Mouse (Mus musculus) heart, adult 2 months (tissue): ENCODE measurements around the gene Arhgap19.

ENCODE experiments used
- CTCF ChIP-seq: fragments of 200-600 bp; IDR thresholded peaks from 2 replicates; pipeline ENCODE4 v1.8.1; 2022; ENCODE audit warnings: antibody characterized with exemption, mild to moderate bottlenecking, moderate library complexity
- EP300 ChIP-seq: fragments of 200-500 bp; IDR thresholded peaks from 2 replicates; pipeline ENCODE4 v1.6.1; 2011; ENCODE audit warnings: low read depth, low read length, control low read depth; ENCODE audit not compliant: insufficient read depth

- TF ChIP-seq CTCF, result no peak
- no peak for TF ChIP-seq EP300
Observed at GRCm38 (mm10) chr19:41737657-41738428, 64.0 kb downstream of the Arhgap19 start.
